Mouse (Mus musculus) heart, postnatal 4 days (tissue): ENCODE data around the gene Adgrg6. TPM values are rescaled to one million over a fixed set of nuclear protein-coding genes. Genes with fewer than 3 reads are reported as not detected.

ENCODE experiments used
- DNase-seq: peaks from one replicate; pipeline ENCODE4 v3.0.0; 2021
- total RNA-seq, 2 experiments: library from RNA; stranded (reverse); gene quantifications; 2 replicates each; pipeline ENCODE4 v1.2.3; 2021

Adgrg6 gene
- total RNA-seq, 2 experiments from 2014 or later, result 7.4 to 10.7 TPM

DNA sequence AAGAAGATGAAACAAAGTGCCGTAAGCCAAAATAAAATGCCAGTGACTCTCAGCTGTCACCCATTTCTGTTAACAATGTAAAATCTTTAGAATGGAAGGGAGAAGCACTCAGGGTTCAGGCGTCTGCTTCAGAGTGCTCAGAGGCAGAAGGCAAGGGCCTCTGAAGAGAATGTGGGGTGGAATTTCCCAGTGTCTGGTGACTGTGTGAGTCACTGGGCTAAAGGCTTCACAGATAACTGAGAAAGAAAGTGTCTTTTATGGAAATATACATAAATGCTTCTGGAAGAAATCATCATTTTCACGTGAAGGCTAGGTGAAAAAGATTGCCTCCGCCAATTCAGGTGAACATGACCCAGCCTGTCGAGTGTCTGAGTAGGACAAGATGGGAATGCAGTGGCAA is 159.9 kb downstream of the Adgrg6 start:
- DNase-seq, result no peak

- peak; percentile 33 for DNase-seq
Observed at GRCm38 (mm10) chr10:14365065-14365589, 180.3 kb downstream of the Adgrg6 start.

GRCm38 (mm10) chr10:14363226-14363625 is 182.2 kb downstream of the Adgrg6 start:
- DNase-seq, result no peak

DNA sequence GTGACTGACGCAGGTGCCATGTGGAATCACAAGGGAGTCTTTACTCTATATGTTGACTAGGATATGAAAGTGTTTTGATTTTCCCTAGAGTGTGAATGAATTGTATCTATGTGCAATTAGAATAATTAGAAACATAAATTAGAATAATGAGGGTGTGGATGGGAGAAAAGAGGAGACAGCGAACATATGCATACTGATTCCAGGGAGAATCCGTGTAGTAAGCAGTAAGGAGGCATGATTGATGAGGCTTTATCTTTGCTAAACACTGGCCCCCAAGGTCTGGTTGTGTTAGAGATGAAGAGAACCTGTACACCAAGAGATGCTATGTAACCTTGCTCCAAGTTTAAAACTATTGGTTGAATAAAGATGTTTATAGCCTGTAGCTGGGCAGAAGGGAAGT is 187.2 kb downstream of the Adgrg6 start:
- DNase-seq, result no peak

Other genes with a start within 250 kb of the Adgrg6 start
- gene Vta1, start 159.9 kb upstream of the Adgrg6 start, total RNA-seq, result 10 to 100 TPM; 45.4 to 47.6 TPM
- under 1 TPM in 1 of 2 experiments, not detected in 1; 0.41 TPM for gene Nmbr, start 159.9 kb upstream of the Adgrg6 start, total RNA-seq
- gene Gje1, start 172.6 kb upstream of the Adgrg6 start, total RNA-seq, result not detected